Mouse (Mus musculus) thymus, postnatal 0 days (tissue): Measurements from ENCODE around the gene Prl2a1. TPM values are rescaled to one million over a fixed set of nuclear protein-coding genes. Genes with fewer than 3 reads are reported as not detected.
"Not testable (repeated sequence)": the region's sequence is repeated elsewhere in the genome, so short reads cannot be mapped to it uniquely, and the experiment has no call there.

Source experiments
- DNase-seq: peaks from one replicate; pipeline ENCODE4 v3.0.0-alpha.2; 2015; ENCODE audit warnings: low spot score
- polyA plus RNA-seq: library from polyadenylated mRNA; unstranded; fragments of >200 nt; fragmentation: Nextera tagmentation; extraction: Ambion mirVana; gene quantifications from 2 replicates; pipeline ENCODE4 v1.2.1, GENCODE M21; 2015

Gene Prl2a1
- 0.36 and 0.44 TPM in 2 replicates for polyA plus RNA-seq

DNA sequence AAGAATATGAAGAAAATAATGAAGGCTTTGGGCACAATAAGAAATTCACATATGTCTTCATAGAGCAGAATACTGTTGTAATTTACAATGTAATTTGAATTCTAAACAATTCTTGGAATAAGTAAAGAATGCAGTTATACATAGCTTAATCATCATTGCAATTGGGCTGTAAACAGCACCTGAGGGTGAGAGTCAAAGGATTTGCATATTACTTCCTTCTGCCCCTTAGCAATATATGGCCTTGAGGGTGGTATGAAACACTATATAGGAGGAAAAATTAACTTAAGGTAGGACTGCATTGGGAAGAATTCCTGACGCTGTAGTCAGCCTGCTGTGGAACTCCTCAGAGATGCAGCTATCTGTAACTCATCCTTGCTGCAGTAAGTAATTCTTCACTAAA is at the start of gene Prl2a1:
Gene Prl2a1, plus strand, starts transcription at position 301 of the 400 bp plus-strand sequence.
- no peak for DNase-seq

DNA sequence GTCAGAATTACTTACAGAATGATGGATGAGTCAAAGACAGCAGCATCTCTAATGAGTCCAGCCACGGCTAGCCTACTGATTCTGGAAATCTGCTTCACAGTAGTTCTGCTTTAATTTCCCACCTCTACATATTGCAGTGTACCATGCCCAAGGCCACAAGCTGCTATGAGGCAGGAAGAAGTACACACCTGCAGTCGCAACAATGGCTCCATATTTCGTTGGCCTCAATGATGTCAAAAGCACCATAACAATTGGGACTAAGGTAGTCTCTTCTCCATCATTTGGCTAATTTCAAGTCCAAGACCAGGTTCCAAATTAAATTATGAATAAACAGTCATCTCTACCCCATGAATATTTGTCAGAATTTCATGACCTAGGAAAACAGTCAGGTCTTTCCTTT is 20.8 kb upstream of the Prl2a1 start, which contains the start of gene Prl7c1:
Gene Prl7c1, minus strand, starts transcription at position 101 of the 400 bp plus-strand sequence.
- DNase-seq: not testable (repeated sequence)

DNA sequence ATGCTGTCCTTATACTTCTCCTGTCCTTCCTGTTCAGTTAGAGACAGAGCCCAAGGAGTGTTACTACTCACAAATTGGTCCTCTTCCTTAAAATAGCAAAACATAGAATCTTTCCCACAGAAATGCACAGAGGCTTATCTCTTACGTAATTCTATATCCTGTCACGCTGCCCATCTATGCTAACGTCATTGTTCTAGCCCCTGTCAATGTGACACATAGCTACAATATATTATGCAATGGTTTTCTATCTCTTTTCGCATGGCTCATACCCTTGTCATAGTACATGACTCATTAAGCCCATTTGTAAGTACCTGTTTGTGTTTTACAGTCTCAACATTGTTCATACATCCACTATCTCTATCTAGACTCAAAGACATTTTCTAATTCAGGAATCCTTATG is 2.2 kb upstream of the Prl2a1 start:
- no peak for DNase-seq

DNA sequence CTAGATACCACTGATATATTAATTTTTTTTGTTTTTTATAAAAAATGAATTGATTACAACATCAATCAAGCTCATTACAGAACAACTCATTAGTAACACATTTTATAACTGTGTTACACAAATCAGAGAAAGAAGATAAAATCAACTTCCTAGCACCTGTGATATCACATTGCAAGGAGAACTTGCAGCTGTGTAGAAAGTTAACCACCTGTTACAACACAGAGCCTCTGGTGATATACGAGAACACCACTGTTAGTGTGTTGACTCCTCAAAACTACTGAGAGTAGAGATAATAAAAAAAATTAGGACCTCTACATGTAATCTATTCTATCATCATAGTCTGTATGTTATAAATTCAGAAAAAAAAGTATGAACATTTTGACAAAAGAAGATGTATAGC is 1.3 kb downstream of the Prl2a1 start:
- no peak for DNase-seq

DNA sequence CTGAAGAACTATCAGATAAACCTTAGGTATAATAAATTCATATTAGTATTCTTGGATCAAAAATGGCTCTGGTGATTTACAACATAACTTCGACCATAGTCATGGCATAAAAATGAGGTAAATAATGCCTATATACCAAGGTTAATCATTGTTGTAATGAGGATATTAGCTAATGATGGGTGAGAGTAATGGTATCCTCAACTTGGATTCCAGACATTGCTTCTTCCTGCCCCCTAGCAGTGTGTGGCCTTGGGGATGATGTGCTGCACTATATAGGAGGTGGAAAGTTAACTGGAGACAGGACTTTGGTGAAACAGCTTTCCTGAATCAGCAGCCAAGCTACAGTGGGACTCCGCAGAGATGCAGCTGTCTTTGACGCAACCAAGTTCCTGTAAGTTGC is 47.6 kb downstream of the Prl2a1 start, which contains the start of gene Prl2c1:
Gene Prl2c1, plus strand, starts transcription at position 301 of the 400 bp plus-strand sequence.
- DNase-seq: no peak

Other genes with a start within 250 kb of the Prl2a1 start
- not detected in 2 replicates for gene Prl8a9, start 237.0 kb upstream of the Prl2a1 start, polyA plus RNA-seq
- gene Prl8a1, start 219.5 kb upstream of the Prl2a1 start, polyA plus RNA-seq: not detected in 2 replicates
- not detected in 2 replicates for gene Prl7b1, start 191.1 kb upstream of the Prl2a1 start, polyA plus RNA-seq
- not detected in 2 replicates for gene Prl7a1, start 159.2 kb upstream of the Prl2a1 start, polyA plus RNA-seq
- not detected in 2 replicates for gene Prl7a2, start 133.6 kb upstream of the Prl2a1 start, polyA plus RNA-seq
- gene Prl7d1, start 84.9 kb upstream of the Prl2a1 start, polyA plus RNA-seq: not detected in 2 replicates
- gene Prl7c1, start 20.9 kb upstream of the Prl2a1 start, polyA plus RNA-seq: not detected in 2 replicates
- gene Prl2c1, start 47.7 kb downstream of the Prl2a1 start, polyA plus RNA-seq: not detected in 2 replicates
- gene Prl4a1, start 214.6 kb downstream of the Prl2a1 start, polyA plus RNA-seq: not detected in 2 replicates